Mouse (Mus musculus): ENCODE results near the gene Btbd9.

DNA sequence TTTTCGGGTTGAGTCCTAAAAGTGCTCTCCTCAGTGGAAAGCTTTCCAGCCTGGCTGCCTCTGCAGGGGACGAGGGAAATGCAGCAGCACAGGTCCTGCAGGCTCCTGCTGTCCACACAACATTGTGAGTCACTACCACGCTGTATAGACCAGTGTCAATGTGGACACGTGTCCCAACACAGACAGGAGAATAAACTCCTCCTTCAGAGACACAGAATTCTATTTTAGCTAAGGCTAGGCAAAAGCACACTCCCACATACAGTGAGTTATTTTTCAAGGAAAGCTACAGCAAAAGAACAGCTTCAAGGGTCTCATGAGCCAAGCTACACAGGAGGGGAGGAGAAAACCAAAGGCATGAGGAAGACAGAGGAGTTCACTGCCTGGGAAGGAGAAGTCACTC lies 243.2 kb downstream of the Btbd9 start:
- no peak for TF ChIP-seq POLR2A (IDR thresholded peaks at IDR 0.05; ENCODE audit: low read depth, low read length)
- TF ChIP-seq CTCF (IDR thresholded peaks at IDR 0.05; ENCODE audit: extremely low read depth, insufficient read length, insufficient replicate concordance, low read depth, low read length), result no peak

Data from small intestine, adult 2 months (tissue).